Mouse (Mus musculus): ENCODE measurements at regions not wholly inside any gene's neighbourhood (a gene's known extent, or its start where the extent isn't known, plus 50 kb on each side); places are given as distances from the start of the nearest gene placed in this dataset.

- peak; percentile 87 for DNase-seq (ENCODE audit: inconsistent ontology term)
Measured at GRCm38 (mm10) chrX:129158794-129159411, 590.6 kb upstream of the Diaph2 start.
